Comparison of ENCODE assay signal across 1 mouse cellular context in genomic region chr16:34752977-34753376, GRCm38 (mm10).
TF ChIP-seq lines count a peak whose summit lies in the region.

No protein-coding gene starts in this region.

TF ChIP-seq in MEL, 35 proteins besides CTCF, POLR2A, EP300 and RAD21 (continued from another document):
- TF ChIP-seq ZNF384 (IDR thresholded peaks at IDR 0.05; ENCODE audit: low read depth, low read length) (no peak), CHD1 (IDR thresholded peaks at IDR 0.05; ENCODE audit: low read depth, low read length) (no peak), TCF12 (IDR thresholded peaks at IDR 0.05; ENCODE audit: low read depth, low read length) (no peak), SMC3 (IDR thresholded peaks at IDR 0.05; ENCODE audit: low read depth, low read length) (no peak), SIN3A (IDR thresholded peaks at IDR 0.05; ENCODE audit: low read length) (no peak), ZMIZ1 (IDR thresholded peaks at IDR 0.05; ENCODE audit: low read depth, low read length) (no peak)
